Mouse (Mus musculus) kidney, postnatal 25 days (tissue): ENCODE measurements at regions not wholly inside any gene's neighbourhood (a gene's known extent, or its start where the extent isn't known, plus 50 kb on each side); places are given as distances from the start of the nearest gene placed in this dataset.

ENCODE experiments used
- DNase-seq, 2 experiments: peaks; one replicate each; pipeline ENCODE4 v3.0.0; 2021; ENCODE audit warnings: mixed read lengths in 2 of 2

- no peak for DNase-seq
Measured at GRCm38 (mm10) chr11:110722701-110723100, 245.1 kb upstream of the Kcnj16 start.

- DNase-seq = no peak
Measured at GRCm38 (mm10) chr11:110723971-110724370, 243.9 kb upstream of the Kcnj16 start.

DNA sequence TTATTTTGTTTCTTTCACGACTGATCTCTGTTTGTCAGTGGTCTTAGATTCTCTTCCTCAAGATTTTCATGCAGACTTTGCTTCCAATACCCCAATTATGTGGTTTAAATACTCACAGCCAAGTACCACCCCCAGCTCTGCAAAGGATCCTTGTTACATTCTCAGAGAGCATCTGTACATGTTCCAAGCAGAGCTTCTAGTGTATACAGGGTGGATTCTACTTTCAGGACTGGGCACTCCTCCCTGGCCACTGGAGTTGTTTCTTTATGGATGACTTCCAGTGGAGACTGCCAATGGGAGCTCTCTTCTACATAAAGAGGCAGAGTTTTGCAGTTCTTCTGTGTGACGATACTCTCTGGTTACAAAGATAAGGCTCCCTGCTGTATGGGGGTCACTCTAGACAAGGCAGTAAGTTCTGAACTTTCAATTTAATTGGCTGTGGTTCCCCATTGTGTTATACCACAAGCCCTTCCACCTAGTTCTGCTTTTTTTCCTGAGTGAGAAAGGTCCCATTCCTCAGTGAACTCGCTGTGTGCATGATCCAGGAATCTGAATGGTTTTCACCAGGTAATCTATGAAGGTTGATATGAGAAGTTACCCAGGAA, 240.4 kb upstream of the Kcnj16 start:
- no peak for DNase-seq

DNA sequence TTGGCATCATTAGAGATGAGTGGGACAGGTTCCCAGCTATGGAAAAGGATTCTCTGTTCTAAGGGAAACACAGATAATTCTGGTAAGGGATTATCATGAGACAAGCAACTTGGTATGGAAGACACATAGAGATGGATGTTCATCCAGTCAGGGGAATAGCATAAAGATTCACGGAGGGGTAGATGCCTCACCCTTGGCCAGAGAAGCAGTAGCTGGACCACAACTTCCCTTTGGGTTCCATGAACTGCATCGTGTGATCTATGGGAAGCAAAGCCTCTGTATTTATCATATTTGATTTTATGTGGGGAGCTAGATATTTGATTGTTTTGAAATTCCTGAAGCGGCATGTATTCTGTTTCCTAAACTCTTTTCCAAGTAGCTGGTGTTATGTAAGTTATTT, 236.3 kb upstream of the Kcnj16 start:
- no peak for DNase-seq

GRCm38 (mm10) chr11:110774128-110774527, 193.7 kb upstream of the Kcnj16 start:
- DNase-seq = no peak

DNA sequence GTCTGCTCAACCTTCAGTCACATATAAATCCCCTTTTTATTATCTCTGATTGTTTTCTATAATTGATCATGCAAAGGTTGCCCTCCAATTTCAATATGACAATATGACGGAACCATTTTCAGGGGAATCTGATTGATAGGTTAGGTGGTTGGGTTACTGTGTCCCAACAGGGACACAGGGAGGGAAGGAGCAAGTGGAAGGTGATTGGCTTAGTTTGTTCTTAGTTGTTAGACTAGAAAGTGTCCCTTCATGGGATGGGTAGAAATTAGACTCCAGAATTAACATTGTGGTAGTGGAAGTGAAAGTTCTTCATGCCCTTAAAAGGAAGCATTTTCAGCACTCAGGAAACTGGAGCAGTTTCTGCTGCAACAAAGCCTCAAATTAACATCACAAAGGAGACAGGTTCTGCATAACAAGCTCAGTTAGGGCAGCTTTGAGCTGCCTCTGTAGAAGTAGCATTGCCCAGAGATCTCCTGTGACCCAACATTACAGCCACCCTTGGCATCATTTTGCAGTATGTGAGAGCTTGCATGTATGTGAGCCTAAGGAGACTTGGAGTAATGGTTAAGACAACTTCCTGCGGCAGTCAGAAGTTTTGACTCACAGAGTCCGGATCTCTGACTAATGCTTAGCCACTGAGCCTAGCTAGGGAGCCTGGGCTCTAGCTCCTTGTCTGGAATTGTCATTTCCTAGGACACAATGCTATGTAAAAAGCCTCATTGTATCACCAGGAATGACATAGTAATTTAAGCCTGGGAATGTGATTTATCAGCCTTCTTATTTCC, 186.1 kb upstream of the Kcnj16 start:
- DNase-seq = no peak

- DNase-seq = no peak
Measured at GRCm38 (mm10) chr11:110789537-110789936, 178.3 kb upstream of the Kcnj16 start.

GRCm38 (mm10) chr11:110799887-110800578, 167.8 kb upstream of the Kcnj16 start:
- no peak for DNase-seq

DNA sequence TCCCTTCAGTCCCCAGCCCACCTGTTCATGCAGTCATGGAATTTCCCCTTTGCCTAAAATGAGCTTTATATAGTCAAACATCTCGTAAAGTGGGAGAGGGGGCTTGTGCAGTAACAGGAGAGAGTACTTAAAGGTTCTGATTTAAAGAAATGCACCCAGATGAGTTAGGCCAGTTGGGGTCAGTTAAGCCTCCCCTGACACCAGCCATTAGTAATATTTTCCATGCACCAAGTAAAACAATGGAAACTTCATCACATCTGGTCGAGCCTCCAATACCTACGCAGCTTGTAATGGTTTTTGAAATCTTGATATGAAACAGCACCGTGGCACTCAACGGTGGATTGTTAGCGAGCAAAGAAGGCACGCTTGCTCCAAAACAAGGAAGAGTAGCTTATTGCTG, 165.8 kb upstream of the Kcnj16 start:
- no peak for DNase-seq

DNA sequence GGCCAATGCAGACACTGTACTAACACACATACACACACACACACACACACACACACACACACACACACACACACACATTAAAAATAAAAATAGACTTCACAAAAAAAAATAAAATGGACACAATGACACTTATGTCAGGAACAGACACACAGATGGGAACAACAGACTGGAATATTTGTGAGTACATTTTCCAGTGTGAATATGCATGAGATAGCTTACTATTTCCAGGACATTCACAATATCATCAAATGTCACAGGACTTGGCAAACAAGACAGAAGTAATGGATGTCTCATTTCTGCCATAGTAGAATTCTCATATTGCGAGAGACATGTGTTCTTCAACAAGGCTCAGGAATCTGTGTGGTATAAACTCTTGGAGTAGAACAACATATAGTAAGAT, 163.8 kb upstream of the Kcnj16 start:
- DNase-seq = no peak

DNA sequence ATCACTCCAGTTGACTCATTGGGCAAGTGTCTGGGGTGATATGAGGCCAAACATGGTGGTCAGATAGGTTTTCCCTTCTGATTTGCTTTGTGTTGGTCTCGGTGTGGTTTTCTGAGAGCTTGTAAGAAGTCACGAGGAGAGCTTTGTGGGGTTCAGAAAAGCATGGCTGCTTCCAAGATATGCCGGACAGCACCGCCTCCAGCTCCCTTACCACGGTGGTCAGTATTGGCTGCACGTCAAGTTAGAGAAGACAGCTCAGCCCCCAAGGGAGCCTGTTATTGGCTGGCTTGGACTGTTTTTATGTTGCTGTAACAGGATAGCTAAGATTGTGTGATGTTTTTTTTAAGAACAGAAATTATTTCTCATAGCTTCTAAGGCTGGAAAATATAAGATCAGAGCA, 154.7 kb upstream of the Kcnj16 start:
- no peak for DNase-seq

- peak; percentile 82 to 92 for DNase-seq
Measured at GRCm38 (mm10) chr11:110814732-110815131, 153.1 kb upstream of the Kcnj16 start.

GRCm38 (mm10) chr11:110815206-110815605, 152.6 kb upstream of the Kcnj16 start:
- peak; percentile 63 to 89 for DNase-seq

DNA sequence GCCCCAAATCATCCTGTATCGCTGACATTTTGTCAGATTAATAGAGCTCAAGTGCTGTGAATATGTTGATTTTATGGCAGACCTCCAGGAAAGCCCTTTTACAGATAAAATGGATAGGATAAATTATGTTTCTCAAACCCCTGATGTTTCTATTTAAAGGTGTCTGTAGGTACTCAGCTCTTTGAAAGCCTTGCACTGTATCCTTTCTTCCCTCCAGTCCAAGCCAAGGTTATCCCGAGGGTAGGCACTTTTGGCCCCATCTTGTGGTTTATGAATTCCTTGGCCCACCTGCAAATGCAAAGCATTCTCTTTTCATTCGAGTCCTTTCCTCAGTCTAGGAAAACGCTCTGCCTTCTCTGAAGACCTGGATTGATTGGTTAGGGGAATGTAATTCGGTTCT, 139.2 kb upstream of the Kcnj16 start:
- DNase-seq = no peak

- no peak for DNase-seq
Measured at GRCm38 (mm10) chr11:110836688-110837087, 131.1 kb upstream of the Kcnj16 start.

DNA sequence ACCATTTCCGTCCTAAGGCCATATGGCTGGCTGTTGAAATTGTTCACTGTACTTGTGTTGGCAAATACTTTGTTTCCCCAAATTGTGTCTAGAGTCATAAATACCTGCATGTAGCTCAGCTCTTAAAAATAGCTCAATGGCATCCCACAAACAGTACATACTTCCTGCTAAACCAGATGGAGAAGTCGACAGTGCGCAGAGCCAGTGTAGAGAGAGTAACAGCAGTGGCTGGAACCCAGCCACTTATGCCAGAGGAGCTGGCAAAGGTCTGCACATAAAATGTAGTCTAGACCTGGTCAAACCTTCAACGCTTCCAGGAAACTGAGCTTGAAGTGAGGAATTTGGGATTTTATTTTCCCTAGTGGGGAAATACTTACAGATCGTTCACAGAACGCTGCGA, 128.5 kb upstream of the Kcnj16 start:
- DNase-seq = peak; percentile 42 to 73

GRCm38 (mm10) chr11:110868319-110868718, 99.5 kb upstream of the Kcnj16 start:
- no peak for DNase-seq

GRCm38 (mm10) chr11:110870133-110870532, 97.7 kb upstream of the Kcnj16 start:
- no peak for DNase-seq

- DNase-seq = no peak
Measured at GRCm38 (mm10) chr11:110874626-110875025, 93.2 kb upstream of the Kcnj16 start.

- DNase-seq = no peak
Measured at GRCm38 (mm10) chr11:110880971-110881370, 86.9 kb upstream of the Kcnj16 start.

GRCm38 (mm10) chr11:110889354-110890151, 78.3 kb upstream of the Kcnj16 start:
- DNase-seq = no peak

- DNase-seq = no peak
Measured at GRCm38 (mm10) chr11:110890411-110890810, 77.4 kb upstream of the Kcnj16 start.

DNA sequence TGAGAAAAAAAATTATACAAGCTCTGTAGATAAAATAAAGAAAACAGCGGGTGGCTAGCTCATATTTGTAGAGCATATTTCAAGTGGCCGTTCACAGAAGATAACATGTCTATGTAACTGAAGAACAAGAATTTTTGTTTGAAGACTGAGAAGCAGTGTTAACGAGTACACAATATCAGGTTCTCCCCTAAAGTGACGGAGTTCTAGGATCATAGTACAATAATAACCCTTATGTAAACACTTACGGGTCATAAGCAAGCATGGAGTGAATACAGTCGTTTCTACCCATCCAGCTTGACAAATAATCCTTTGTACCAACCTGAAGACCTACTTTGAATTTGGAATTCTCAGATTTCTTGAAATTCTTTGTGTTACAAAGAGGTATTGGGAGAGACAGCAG, 64.9 kb upstream of the Kcnj16 start:
- no peak for DNase-seq
